Mouse (Mus musculus): ENCODE measurements around the gene Trib2. TPM values are rescaled to one million over a fixed set of nuclear protein-coding genes. Genes with fewer than 3 reads are reported as not detected.

Trib2 gene
- polyA plus RNA-seq, 1 experiment = 9.5 TPM

DNA sequence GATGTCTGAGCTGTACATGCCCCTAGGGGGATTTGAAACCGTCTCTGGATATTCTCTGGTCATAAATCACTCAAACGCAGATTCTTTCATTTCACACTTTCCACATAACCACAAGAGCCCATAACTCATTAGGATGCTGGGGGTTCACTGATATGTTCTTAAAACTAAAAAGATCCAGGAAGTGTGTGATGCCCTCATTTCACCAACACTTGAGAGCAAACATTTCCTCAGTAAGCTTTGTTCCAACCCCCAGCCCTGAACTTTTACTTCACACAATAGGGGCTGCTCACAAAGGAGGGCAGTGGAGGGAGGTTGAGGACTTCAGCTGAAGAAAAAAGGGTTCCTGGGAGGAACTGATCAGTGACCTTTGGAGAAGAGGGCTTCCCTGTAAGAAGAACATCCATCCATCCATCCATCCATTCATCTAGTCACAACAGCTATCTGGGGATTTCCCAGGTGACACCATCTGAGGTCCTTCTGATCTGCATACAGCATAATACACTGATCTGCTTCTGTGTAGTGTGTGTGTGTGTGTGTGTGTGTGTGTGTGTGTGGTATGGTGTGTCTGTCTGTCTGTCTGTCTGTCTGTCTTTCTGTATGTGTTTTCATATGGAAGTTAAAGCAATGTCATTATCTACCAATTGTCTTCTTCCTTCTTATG lies 61.6 kb downstream of the Trib2 start:
- 7% methylated on average over 2 of the region's 2 CpGs for WGBS

DNA sequence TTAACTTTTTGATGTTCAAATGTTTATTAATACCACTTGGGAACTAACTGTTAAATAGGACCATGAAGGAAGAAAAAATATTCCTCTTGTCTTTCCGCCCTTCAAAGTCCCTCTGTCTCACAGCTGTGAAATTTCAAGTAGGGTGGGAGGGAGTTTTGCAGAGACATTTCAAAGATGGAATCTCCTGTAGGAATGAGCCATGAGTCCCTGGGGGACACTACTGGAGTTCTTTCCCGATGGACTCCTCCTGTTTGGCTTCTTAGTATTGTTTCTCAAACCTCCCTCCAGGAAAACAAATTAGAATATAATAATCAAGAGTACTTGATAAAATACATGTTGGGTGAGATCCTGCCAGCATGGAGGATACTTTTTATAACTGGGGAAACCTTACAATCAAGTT lies 62.1 kb downstream of the Trib2 start:
- TF ChIP-seq POLR2A (IDR thresholded peaks at IDR 0.05; ENCODE audit: borderline replicate concordance, control insufficient read depth, low read depth, low read length) (no peak), CTCF (IDR thresholded peaks at IDR 0.05; ENCODE audit: control insufficient read depth, insufficient read depth, low read length) (no peak)
- no peak overlapping the region for H3K27ac ChIP-seq (ENCODE audit: control insufficient read depth, insufficient read depth, low read depth, low read length, poor library complexity)
- no peak overlapping the region for H3K4me3 ChIP-seq (replicated peaks; ENCODE audit: control insufficient read depth, low read depth, low read length)
- no peaks in the 10 kb centered on the region for H3K4me1 ChIP-seq (ENCODE audit: control insufficient read depth, insufficient read depth, low read length)
- 74% methylated on average over 2 of the region's 2 CpGs for WGBS

More for the DNA sequence above, 61.6 kb downstream of the Trib2 start:
- H3K4me1 ChIP-seq (ENCODE audit: control insufficient read depth, insufficient read depth, low read length) = no peaks in the 10 kb centered on the region
- H3K27ac ChIP-seq (ENCODE audit: control insufficient read depth, insufficient read depth, low read depth, low read length, poor library complexity) = no peak overlapping the region
- H3K4me3 ChIP-seq (replicated peaks; ENCODE audit: control insufficient read depth, low read depth, low read length) = no peak overlapping the region
- TF ChIP-seq POLR2A (IDR thresholded peaks at IDR 0.05; ENCODE audit: borderline replicate concordance, control insufficient read depth, low read depth, low read length) = no peak
- TF ChIP-seq CTCF (IDR thresholded peaks at IDR 0.05; ENCODE audit: control insufficient read depth, insufficient read depth, low read length) = no peak

DNA sequence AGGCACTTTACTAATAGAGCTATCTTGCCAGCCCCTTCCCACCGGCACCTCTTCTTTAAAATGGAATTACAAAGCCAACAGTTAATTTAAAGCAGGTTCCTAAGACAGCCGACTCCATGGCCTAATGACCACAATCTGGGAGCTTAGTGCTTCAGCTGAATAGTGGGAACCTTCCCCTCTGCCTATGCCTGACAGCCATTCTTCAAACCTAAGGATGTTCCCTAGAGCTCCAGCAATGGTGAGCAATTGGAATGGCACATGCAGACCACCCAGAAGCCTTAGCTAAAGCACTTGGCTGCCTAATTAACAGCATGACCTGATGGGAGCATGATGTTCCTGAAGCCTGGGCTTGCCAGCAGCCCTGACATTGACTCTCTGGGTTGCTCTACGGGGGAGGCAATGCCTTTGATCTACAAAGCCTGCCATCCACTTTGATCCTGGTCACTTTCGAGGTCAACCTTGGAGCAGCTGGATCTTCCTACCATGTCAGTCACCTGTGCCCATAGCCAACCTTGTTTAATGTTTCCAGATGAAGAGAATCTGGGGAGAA lies 67.0 kb downstream of the Trib2 start:
- Histone ChIP-seq H3K27ac (ENCODE audit: control insufficient read depth, insufficient read depth, low read depth, low read length, poor library complexity) (no peak overlapping the region), H3K4me3 (replicated peaks; ENCODE audit: control insufficient read depth, low read depth, low read length) (no peak overlapping the region), H3K4me1 (ENCODE audit: control insufficient read depth, insufficient read depth, low read length) (no peaks in the 10 kb centered on the region; the same call in 1 of the 2 replicates)
- WGBS = 52% methylated on average over 4 of the region's 4 CpGs
- TF ChIP-seq POLR2A (IDR thresholded peaks at IDR 0.05; ENCODE audit: borderline replicate concordance, control insufficient read depth, low read depth, low read length) (no peak), CTCF (IDR thresholded peaks at IDR 0.05; ENCODE audit: control insufficient read depth, insufficient read depth, low read length) (no peak)

DNA sequence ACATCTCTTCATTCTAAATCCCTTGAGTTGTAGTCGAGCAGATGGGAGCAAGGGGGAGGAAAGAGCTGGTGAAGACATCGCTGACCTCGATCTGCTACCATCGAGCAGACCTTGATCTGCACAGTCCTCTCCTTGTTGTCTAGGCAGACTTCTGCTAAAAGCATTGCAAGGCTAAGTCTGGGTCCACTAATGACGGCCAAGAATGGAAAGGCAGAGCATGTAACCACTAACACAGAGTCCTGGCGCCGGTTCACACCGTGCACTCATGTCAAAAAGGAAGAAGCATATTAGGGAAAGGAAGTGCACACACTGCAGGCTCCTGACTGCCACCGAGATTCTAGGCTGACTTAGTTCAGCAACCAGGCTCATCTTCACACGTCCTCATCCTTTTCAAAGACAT lies 71.0 kb downstream of the Trib2 start:
- WGBS = 36% methylated on average over 10 of the region's 10 CpGs
- Histone ChIP-seq H3K4me1 (ENCODE audit: control insufficient read depth, insufficient read depth, low read length) (no peaks in the 10 kb centered on the region; the same call in 1 of the 2 replicates), H3K4me3 (replicated peaks; ENCODE audit: control insufficient read depth, low read depth, low read length) (no peak overlapping the region), H3K27ac (ENCODE audit: control insufficient read depth, insufficient read depth, low read depth, low read length, poor library complexity) (no peak overlapping the region)
- no peak for TF ChIP-seq CTCF (IDR thresholded peaks at IDR 0.05; ENCODE audit: control insufficient read depth, insufficient read depth, low read length)
- no peak for TF ChIP-seq POLR2A (IDR thresholded peaks at IDR 0.05; ENCODE audit: borderline replicate concordance, control insufficient read depth, low read depth, low read length)
